Mouse (Mus musculus) G1E (cell line): ENCODE results near the gene Acsm2. TPM values are rescaled to one million over a fixed set of nuclear protein-coding genes. Genes with fewer than 3 reads are reported as not detected.

Experiments
- ATAC-seq: 2 replicates; pipeline ENCODE4 v1.8.0; 2016; ENCODE audit warnings: mild to moderate bottlenecking; ENCODE audit not compliant: insufficient number of reproducible peaks, poor library complexity, low FRiP score, severe bottlenecking; ENCODE audit errors: extremely low read depth
- DNase-seq: peaks from one replicate; pipeline ENCODE4 v3.0.0; 2012; ENCODE audit warnings: low spot score
- H3K27me3 ChIP-seq: 2 replicates; pipeline ENCODE4 v1.6.1; 2012; ENCODE audit warnings: mild to moderate bottlenecking, low read length, inconsistent platforms; ENCODE audit not compliant: insufficient read depth
- H3K36me3 ChIP-seq: replicated peaks from 2 replicates; pipeline ENCODE3; 2012; ENCODE audit warnings: mild to moderate bottlenecking, inconsistent platforms
- H3K4me1 ChIP-seq: 2 replicates; pipeline ENCODE4 v1.6.1; 2012; ENCODE audit warnings: low read depth, low read length, inconsistent platforms, mixed read lengths; ENCODE audit not compliant: insufficient read depth
- H3K4me3 ChIP-seq: 2 replicates; pipeline ENCODE4 v1.5.1; 2012; ENCODE audit warnings: low read depth, mild to moderate bottlenecking, inconsistent platforms, low read length, moderate library complexity, mixed read lengths
- H3K9me3 ChIP-seq: replicated peaks from 2 replicates; pipeline ENCODE4 v1.6.1; 2012; ENCODE audit warnings: inconsistent platforms
- CTCF ChIP-seq: IDR thresholded peaks from 2 replicates; pipeline ENCODE4 v1.5.1; 2012; ENCODE audit warnings: low read depth, low read length, inconsistent platforms, mixed read lengths
- GATA1 ChIP-seq: IDR thresholded peaks from 2 replicates; pipeline ENCODE4 v1.6.1; 2012; ENCODE audit warnings: borderline replicate concordance, low read length, inconsistent platforms, mixed read lengths
- GATA2 ChIP-seq: IDR thresholded peaks from 2 replicates; pipeline ENCODE4 v1.6.1; 2012; ENCODE audit warnings: low read depth, low read length, inconsistent platforms, borderline replicate concordance
- POLR2AphosphoS5 ChIP-seq: IDR thresholded peaks from 2 replicates; pipeline ENCODE4 v1.6.1; 2012; ENCODE audit warnings: low read depth, low read length, inconsistent platforms; ENCODE audit not compliant: insufficient replicate concordance
- TAL1 ChIP-seq: conservative IDR thresholded peaks from 2 replicates; pipeline ENCODE4 v1.6.1; 2012; ENCODE audit warnings: low read depth, low read length, inconsistent platforms, mixed read lengths
- polyA plus RNA-seq: library from polyadenylated mRNA; stranded (reverse); fragments of >175 nt; gene quantifications from 2 replicates; pipeline ENCODE4 v1.2.3, GENCODE M21; 2012
- total RNA-seq, 2 experiments: library from RNA; stranded (forward) in 1 of 2; stranded (reverse) in 1 of 2; fragments of 200-1000 nt in 1 of 2; fragments of >200 nt in 1 of 2; fragmentation: Nextera tagmentation in 1 of 2; gene quantifications; 2 replicates each; pipeline ENCODE4 v1.2.3; 2014 to 2017

Gene Acsm2
- total and polyA plus RNA-seq, 3 experiments: 0.05 TPM; not detected in 2

- H3K4me3 ChIP-seq: no peak overlapping the region
- no peaks in the 10 kb centered on the region for H3K4me1 ChIP-seq
- ATAC-seq (no peak), DNase-seq (no peak)
- no peaks in the 10 kb centered on the region for H3K36me3 ChIP-seq
- no peaks in the 10 kb centered on the region for H3K27me3 ChIP-seq
- TF ChIP-seq POLR2AphosphoS5 (no peak), CTCF (no peak), GATA1 (no peak), GATA2 (no peak), TAL1 (no peak)
- H3K9me3 ChIP-seq: no peaks in the 10 kb centered on the region
These were observed 47.2 kb downstream of the Acsm2 start for GRCm38 (mm10) chr7:119601195-119601953.

GRCm38 (mm10) chr7:119601954-119602317, 47.8 kb downstream of the Acsm2 start:
- Histone ChIP-seq H3K4me3 (no peak overlapping the region), H3K9me3 (no peaks in the 10 kb centered on the region), H3K36me3 (no peaks in the 10 kb centered on the region), H3K27me3 (no peaks in the 10 kb centered on the region), H3K4me1 (no peaks in the 10 kb centered on the region)
- ATAC-seq (no peak), DNase-seq (no peak)
- TF ChIP-seq GATA2 (no peak), TAL1 (no peak), CTCF (no peak), POLR2AphosphoS5 (no peak), GATA1 (no peak)

GRCm38 (mm10) chr7:119604903-119605483, 50.9 kb downstream of the Acsm2 start:
- H3K36me3 ChIP-seq: no peaks in the 10 kb centered on the region
- H3K4me1 ChIP-seq: no peaks in the 10 kb centered on the region
- no peak overlapping the region for H3K4me3 ChIP-seq
- no peak for ATAC-seq
- DNase-seq: no peak
- no peaks in the 10 kb centered on the region for H3K9me3 ChIP-seq
- no peaks in the 10 kb centered on the region for H3K27me3 ChIP-seq
- no peak for TF ChIP-seq TAL1
- TF ChIP-seq GATA2: no peak
- no peak for TF ChIP-seq CTCF
- TF ChIP-seq POLR2AphosphoS5: no peak
- TF ChIP-seq GATA1: no peak

- H3K4me1 ChIP-seq: no peaks in the 10 kb centered on the region
- DNase-seq: no peak
- H3K36me3 ChIP-seq: no peaks in the 10 kb centered on the region
- no peak for ATAC-seq
- TF ChIP-seq GATA1: no peak
- no peak for TF ChIP-seq GATA2
- TF ChIP-seq POLR2AphosphoS5: no peak
- no peak for TF ChIP-seq TAL1
- TF ChIP-seq CTCF: no peak
- H3K9me3 ChIP-seq: no peaks in the 10 kb centered on the region
- no peak overlapping the region for H3K4me3 ChIP-seq
- no peaks in the 10 kb centered on the region for H3K27me3 ChIP-seq
These were observed 52.0 kb downstream of the Acsm2 start for GRCm38 (mm10) chr7:119605926-119606663.

- no peaks in the 10 kb centered on the region for H3K27me3 ChIP-seq
- H3K9me3 ChIP-seq: no peaks in the 10 kb centered on the region
- H3K4me3 ChIP-seq: no peak within 1 kb of the TSS
- no peaks in the 10 kb centered on the region for H3K4me1 ChIP-seq
- H3K36me3 ChIP-seq: no peaks in the 10 kb centered on the region
- TF ChIP-seq GATA2: no peak
- TF ChIP-seq GATA1: no peak
- no peak for DNase-seq
- ATAC-seq: no peak
These were observed 52.5 kb downstream of the Acsm2 start, which contains the start of gene Acsm1 for GRCm38 (mm10) chr7:119606664-119607076. Gene Acsm1 (plus strand): TSS chr7:119607026.

- no peak for TF ChIP-seq POLR2AphosphoS5
- TF ChIP-seq GATA2: no peak
- TF ChIP-seq TAL1: no peak
- no peak for TF ChIP-seq CTCF
- TF ChIP-seq GATA1: no peak
- DNase-seq (no peak), ATAC-seq (no peak)
- Histone ChIP-seq H3K4me3 (no peak overlapping the region), H3K4me1 (no peaks in the 10 kb centered on the region), H3K9me3 (no peaks in the 10 kb centered on the region), H3K36me3 (no peaks in the 10 kb centered on the region), H3K27me3 (no peaks in the 10 kb centered on the region)
These were observed 53.8 kb downstream of the Acsm2 start for GRCm38 (mm10) chr7:119607796-119608515.
